Mouse (Mus musculus): ENCODE measurements around the gene Ptprk. TPM values are rescaled to one million over a fixed set of nuclear protein-coding genes. Genes with fewer than 3 reads are reported as not detected.

The Ptprk gene
- polyA plus RNA-seq, 1 experiment from 2014 or later = 8.3 TPM

DNA sequence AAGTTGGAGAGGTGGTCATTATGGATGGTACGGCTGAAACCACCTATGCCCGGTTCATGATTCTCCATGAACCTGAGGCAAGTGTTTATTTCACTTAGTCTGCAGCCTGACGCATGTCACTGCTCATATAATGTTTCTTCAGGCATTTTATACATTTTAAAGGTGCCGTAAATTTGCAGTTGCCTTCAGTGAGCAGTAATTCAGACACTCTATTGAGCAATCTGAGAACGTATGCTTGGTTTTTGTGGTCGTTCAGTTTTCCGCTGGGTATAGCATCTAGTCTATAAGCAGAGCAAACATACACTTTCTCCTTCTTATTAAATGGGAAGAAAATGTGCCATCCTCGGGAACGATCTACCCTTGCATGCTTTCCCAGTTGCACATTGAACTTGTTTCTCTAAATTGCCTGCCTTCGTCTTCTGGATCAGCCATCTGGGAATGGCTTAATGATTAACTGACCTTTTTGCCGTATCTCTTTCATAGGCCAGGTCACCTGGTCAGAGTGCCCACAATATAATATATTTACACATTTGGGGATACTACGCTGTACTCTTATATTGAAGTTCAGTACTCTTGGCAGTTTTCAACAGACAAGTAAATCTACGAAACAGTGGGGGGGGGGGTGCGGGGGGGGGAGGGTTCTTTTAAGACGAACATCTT, 313.1 kb downstream of the Ptprk start:
- Histone ChIP-seq H3K27ac (ENCODE audit: low read length) (peak overlapping the region; percentile 33; the same call in 1 of the 2 replicates), H3K4me3 (ENCODE audit: low read depth, low read length) (peak overlapping the region; percentile 31), H3K4me1 (ENCODE audit: control insufficient read depth, low read depth, low read length) (no peaks in the 10 kb centered on the region), H3K27me3 (ENCODE audit: control insufficient read depth, insufficient read depth, low read depth, low read length) (no peaks in the 10 kb centered on the region), H3K36me3 (ENCODE audit: control insufficient read depth, insufficient read depth) (no peaks in the 10 kb centered on the region), H3K4me2 (ENCODE audit: low read depth, low read length) (peak overlapping the region; percentile 37), H3K9ac (ENCODE audit: low read depth, low read length) (no peak overlapping the region), H3K9me3 (replicated peaks; ENCODE audit: control insufficient read depth, low read length) (no peaks in the 10 kb centered on the region)
- WGBS (ENCODE audit: insufficient replicate concordance) = 64% methylated on average over 15 of the region's 15 CpGs
- ATAC-seq (ENCODE audit: low read depth) = peak; percentile 68

DNA sequence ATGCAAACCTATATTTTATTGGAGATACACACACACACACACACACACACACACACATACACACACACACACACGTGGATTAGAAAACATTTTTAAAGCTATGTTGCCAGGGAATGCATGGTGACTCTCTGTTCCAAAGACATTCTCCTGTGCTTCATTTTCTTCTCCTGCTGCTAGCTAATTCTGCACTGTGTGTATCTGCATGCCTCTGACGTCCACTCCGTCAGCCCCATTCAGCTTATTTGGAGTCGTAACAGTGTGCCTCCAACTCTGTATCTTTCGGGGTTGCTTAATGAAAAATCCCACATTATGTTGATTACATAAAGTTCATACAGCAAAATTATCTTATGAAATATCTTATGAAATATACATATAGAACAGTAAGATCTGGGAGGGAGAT, 316.5 kb downstream of the Ptprk start:
- Histone ChIP-seq H3K27me3 (ENCODE audit: control insufficient read depth, insufficient read depth, low read depth, low read length) (no peaks in the 10 kb centered on the region), H3K4me3 (ENCODE audit: low read depth, low read length) (no peak overlapping the region), H3K9ac (ENCODE audit: low read depth, low read length) (no peak overlapping the region), H3K9me3 (replicated peaks; ENCODE audit: control insufficient read depth, low read length) (no peaks in the 10 kb centered on the region), H3K27ac (ENCODE audit: low read length) (no peak overlapping the region), H3K4me1 (ENCODE audit: control insufficient read depth, low read depth, low read length) (no peaks in the 10 kb centered on the region), H3K36me3 (ENCODE audit: control insufficient read depth, insufficient read depth) (no peaks in the 10 kb centered on the region), H3K4me2 (ENCODE audit: low read depth, low read length) (no peak overlapping the region)
- ATAC-seq (ENCODE audit: low read depth) = no peak
- 71% methylated on average over 5 of the region's 5 CpGs for WGBS (ENCODE audit: insufficient replicate concordance)

DNA sequence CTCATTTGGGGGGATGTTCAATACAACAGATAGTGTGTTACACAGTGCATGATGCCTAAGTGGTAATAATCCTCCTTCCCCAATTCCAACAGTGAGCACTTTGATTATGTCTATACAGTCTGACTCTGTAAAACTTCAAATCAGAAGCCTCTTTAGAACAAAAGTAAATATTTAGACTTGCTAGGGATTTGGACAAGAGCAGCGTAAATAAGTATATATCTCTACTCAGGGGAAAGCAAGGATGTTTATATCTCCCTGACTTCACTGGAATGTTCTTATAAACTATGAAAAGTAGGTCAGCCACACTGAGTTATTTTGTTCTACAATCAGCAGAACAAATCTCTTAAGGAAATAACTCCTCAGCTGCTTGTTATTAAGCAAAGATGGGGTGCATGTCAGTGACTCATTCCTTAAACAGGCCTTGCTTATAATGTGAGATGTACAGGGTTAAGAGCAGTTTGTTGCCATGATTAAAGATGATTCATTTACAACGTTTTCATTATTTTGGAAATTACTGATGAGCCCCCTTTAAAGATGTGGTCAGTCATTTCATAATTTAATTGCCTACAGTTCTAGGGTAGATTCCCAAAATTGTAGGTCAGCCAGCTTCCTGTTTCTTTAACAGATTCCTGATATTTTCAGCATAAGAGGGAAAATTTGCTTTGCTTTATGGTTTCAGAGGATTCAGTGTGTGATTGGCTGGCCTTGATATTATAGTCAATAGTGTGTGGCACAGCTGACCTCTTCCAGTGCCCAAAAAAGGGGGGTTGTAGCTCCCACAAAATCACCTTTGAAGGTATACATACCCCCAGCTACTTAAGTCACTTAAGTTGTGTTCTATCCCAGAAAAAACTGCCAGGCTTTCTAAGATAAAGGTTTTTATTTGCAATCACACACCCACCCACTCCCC, 321.2 kb downstream of the Ptprk start:
- Histone ChIP-seq H3K36me3 (ENCODE audit: control insufficient read depth, insufficient read depth) (no peaks in the 10 kb centered on the region), H3K9ac (ENCODE audit: low read depth, low read length) (no peak overlapping the region), H3K27me3 (ENCODE audit: control insufficient read depth, insufficient read depth, low read depth, low read length) (no peaks in the 10 kb centered on the region), H3K4me3 (ENCODE audit: low read depth, low read length) (no peak overlapping the region), H3K9me3 (replicated peaks; ENCODE audit: control insufficient read depth, low read length) (no peaks in the 10 kb centered on the region), H3K4me1 (ENCODE audit: control insufficient read depth, low read depth, low read length) (no peaks in the 10 kb centered on the region), H3K27ac (ENCODE audit: low read length) (no peak overlapping the region), H3K4me2 (ENCODE audit: low read depth, low read length) (no peak overlapping the region)
- 43% methylated on average over 2 of the region's 2 CpGs for WGBS (ENCODE audit: insufficient replicate concordance)
- no peak for ATAC-seq (ENCODE audit: low read depth)

DNA sequence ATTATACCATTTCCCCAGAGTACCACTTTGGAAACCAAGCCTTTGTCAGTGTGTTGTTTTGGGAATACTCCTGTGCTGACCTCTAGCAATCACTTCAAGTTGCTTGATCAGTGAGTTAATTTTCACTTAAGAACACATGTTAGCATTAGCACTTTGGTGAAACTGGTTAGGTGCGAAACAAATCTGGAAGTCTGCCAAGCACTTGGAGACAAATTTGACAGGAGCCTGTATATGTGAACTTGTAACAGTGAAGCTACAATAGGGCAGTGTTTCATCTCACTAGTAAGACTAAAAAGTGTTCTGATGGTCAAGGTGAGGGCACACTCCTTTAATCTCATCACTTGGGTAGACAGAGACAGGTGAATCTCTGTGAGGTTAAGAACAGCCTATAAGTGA, 321.9 kb downstream of the Ptprk start:
- no peak overlapping the region for H3K9ac ChIP-seq (ENCODE audit: low read depth, low read length)
- no peaks in the 10 kb centered on the region for H3K36me3 ChIP-seq (ENCODE audit: control insufficient read depth, insufficient read depth)
- no peaks in the 10 kb centered on the region for H3K27me3 ChIP-seq (ENCODE audit: control insufficient read depth, insufficient read depth, low read depth, low read length)
- H3K27ac ChIP-seq (ENCODE audit: low read length) = no peak overlapping the region
- 55% methylated on average over 1 of the region's 1 CpGs for WGBS (ENCODE audit: insufficient replicate concordance)
- H3K9me3 ChIP-seq (replicated peaks; ENCODE audit: control insufficient read depth, low read length) = no peaks in the 10 kb centered on the region
- H3K4me2 ChIP-seq (ENCODE audit: low read depth, low read length) = no peak overlapping the region
- no peak for ATAC-seq (ENCODE audit: low read depth)
- H3K4me3 ChIP-seq (ENCODE audit: low read depth, low read length) = no peak overlapping the region
- no peaks in the 10 kb centered on the region for H3K4me1 ChIP-seq (ENCODE audit: control insufficient read depth, low read depth, low read length)

DNA sequence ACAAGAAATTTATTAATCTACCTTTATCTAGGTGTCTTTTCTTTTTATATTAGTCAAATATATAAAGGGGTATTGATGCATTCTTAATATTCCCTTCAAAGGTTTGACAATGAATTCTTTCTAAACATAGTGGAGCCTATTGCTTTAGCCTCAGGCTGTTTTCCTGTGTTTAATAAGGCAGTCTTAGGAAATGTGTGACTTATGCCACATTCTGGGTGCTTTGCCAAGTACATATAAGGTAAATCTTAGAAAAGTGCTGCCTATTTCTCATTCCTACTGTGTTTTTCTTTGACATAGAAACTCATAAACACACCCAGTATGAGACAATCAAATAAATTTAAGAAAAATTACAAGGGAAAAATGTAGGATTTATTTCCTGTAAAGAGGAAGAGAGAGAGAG, 327.2 kb downstream of the Ptprk start:
- ATAC-seq (ENCODE audit: low read depth) = no peak

DNA sequence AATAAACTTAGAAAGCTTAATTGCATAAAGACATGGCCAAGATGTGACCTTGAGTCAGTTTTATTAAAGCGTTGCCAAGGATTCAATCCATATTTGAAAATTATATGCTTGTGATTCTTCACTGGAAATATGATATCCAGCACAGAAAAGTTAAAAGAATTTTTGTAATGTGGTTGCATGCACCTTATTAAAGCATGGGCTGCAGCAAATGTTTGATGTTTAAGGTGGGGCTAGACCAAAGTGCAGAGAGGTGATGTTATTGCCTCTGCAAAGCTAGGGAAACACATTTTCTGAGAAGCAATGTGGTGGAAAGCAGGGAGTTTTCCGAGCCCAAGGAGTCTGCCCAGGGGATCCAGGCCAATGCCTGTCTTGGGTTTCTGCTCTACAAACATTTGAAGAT, 334.4 kb downstream of the Ptprk start:
- no peak overlapping the region for H3K4me3 ChIP-seq (ENCODE audit: low read depth, low read length)
- H3K4me2 ChIP-seq (ENCODE audit: low read depth, low read length) = no peak overlapping the region
- H3K9ac ChIP-seq (ENCODE audit: low read depth, low read length) = no peak overlapping the region
- no peaks in the 10 kb centered on the region for H3K27me3 ChIP-seq (ENCODE audit: control insufficient read depth, insufficient read depth, low read depth, low read length)
- no peak for ATAC-seq (ENCODE audit: low read depth)
- no peaks in the 10 kb centered on the region for H3K4me1 ChIP-seq (ENCODE audit: control insufficient read depth, low read depth, low read length)
- H3K9me3 ChIP-seq (replicated peaks; ENCODE audit: control insufficient read depth, low read length) = no peaks in the 10 kb centered on the region
- WGBS (ENCODE audit: insufficient replicate concordance) = 49% methylated on average over 2 of the region's 2 CpGs
- H3K36me3 ChIP-seq (ENCODE audit: control insufficient read depth, insufficient read depth) = no peaks in the 10 kb centered on the region
- H3K27ac ChIP-seq (ENCODE audit: low read length) = no peak overlapping the region

More for the DNA sequence above, 327.2 kb downstream of the Ptprk start:
- no peak overlapping the region for H3K4me3 ChIP-seq (ENCODE audit: low read depth, low read length)
- no peak overlapping the region for H3K4me2 ChIP-seq (ENCODE audit: low read depth, low read length)
- H3K4me1 ChIP-seq (ENCODE audit: control insufficient read depth, low read depth, low read length) = no peaks in the 10 kb centered on the region
- no peaks in the 10 kb centered on the region for H3K9me3 ChIP-seq (replicated peaks; ENCODE audit: control insufficient read depth, low read length)
- no peaks in the 10 kb centered on the region for H3K36me3 ChIP-seq (ENCODE audit: control insufficient read depth, insufficient read depth)
- no peak overlapping the region for H3K27ac ChIP-seq (ENCODE audit: low read length)
- H3K9ac ChIP-seq (ENCODE audit: low read depth, low read length) = no peak overlapping the region
- no peaks in the 10 kb centered on the region for H3K27me3 ChIP-seq (ENCODE audit: control insufficient read depth, insufficient read depth, low read depth, low read length)

DNA sequence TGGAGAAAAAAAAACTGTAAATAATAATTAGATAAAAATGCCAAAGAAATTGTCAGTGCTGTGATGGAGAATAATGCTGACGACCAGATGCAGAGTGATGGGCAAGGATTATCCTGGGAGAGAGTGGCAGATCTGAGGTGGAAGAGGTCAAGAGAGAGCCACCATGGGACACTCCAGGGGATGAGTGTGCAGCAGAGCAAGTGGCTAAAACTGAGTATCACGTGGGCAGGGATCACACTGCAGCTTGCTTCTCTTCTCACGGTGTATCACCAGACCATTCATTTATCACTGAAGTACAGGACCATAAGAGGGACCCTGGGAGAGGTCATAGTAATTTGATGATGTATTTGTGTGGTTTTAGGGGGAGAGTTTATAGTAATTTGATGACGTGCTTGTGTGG, 340.2 kb downstream of the Ptprk start:
- Histone ChIP-seq H3K9me3 (replicated peaks; ENCODE audit: control insufficient read depth, low read length) (no peaks in the 10 kb centered on the region), H3K27me3 (ENCODE audit: control insufficient read depth, insufficient read depth, low read depth, low read length) (no peaks in the 10 kb centered on the region), H3K4me3 (ENCODE audit: low read depth, low read length) (no peak overlapping the region), H3K36me3 (ENCODE audit: control insufficient read depth, insufficient read depth) (no peaks in the 10 kb centered on the region), H3K27ac (ENCODE audit: low read length) (no peak overlapping the region), H3K4me2 (ENCODE audit: low read depth, low read length) (no peak overlapping the region), H3K9ac (ENCODE audit: low read depth, low read length) (no peak overlapping the region), H3K4me1 (ENCODE audit: control insufficient read depth, low read depth, low read length) (no peaks in the 10 kb centered on the region)
- ATAC-seq (ENCODE audit: low read depth) = no peak
- 51% methylated on average over 4 of the region's 4 CpGs for WGBS (ENCODE audit: insufficient replicate concordance)

DNA sequence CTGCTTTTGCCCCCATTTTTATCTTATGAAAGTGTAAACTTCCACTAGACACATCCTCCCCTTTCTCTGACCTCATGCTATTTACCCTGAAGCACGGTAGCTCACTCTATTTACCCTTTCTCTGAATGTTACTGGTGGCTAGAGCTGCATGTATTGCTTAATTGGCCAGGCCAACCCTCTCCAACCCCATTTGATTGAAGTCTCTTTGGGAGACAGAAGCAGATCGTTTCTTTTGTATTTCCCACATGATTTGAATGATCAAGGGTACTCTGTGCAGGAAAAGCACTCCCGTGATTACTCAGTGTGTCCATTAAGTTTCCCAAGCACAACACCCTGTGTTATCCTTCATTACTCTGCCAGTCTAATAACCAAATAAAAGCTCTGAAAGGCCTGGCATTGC, 348.0 kb downstream of the Ptprk start:
- H3K9me3 ChIP-seq (replicated peaks; ENCODE audit: control insufficient read depth, low read length) = no peaks in the 10 kb centered on the region
- no peak overlapping the region for H3K4me2 ChIP-seq (ENCODE audit: low read depth, low read length)
- no peaks in the 10 kb centered on the region for H3K4me1 ChIP-seq (ENCODE audit: control insufficient read depth, low read depth, low read length)
- no peaks in the 10 kb centered on the region for H3K36me3 ChIP-seq (ENCODE audit: control insufficient read depth, insufficient read depth)
- H3K9ac ChIP-seq (ENCODE audit: low read depth, low read length) = no peak overlapping the region
- H3K4me3 ChIP-seq (ENCODE audit: low read depth, low read length) = no peak overlapping the region
- no peaks in the 10 kb centered on the region for H3K27me3 ChIP-seq (ENCODE audit: control insufficient read depth, insufficient read depth, low read depth, low read length)
- ATAC-seq (ENCODE audit: low read depth) = peak; percentile 87
- H3K27ac ChIP-seq (ENCODE audit: low read length) = peak overlapping the region; percentile 50; the same call in 1 of the 2 replicates
- 45% methylated on average over 3 of the region's 3 CpGs for WGBS (ENCODE audit: insufficient replicate concordance)

DNA sequence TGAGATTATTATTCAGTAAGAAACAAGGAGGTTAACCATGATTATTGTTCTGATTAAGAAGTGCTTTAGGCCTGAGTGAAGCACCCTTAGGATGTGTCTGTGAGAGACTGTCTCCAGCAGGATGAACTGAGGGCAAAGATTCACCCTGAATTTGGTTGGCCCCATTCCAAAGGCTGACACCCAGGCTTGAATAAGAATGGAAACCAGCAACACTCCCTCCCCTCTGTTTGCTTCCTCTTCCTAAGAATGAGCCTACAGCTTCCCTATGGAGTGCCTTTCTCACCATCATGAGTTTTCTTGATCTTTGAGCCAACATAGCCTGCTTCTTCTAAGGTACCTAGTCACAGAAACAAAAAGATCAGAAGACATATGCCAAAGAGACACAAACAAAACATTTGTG, 350.8 kb downstream of the Ptprk start:
- H3K4me1 ChIP-seq (ENCODE audit: control insufficient read depth, low read depth, low read length) = no peaks in the 10 kb centered on the region
- no peaks in the 10 kb centered on the region for H3K27me3 ChIP-seq (ENCODE audit: control insufficient read depth, insufficient read depth, low read depth, low read length)
- no peak overlapping the region for H3K9ac ChIP-seq (ENCODE audit: low read depth, low read length)
- H3K4me2 ChIP-seq (ENCODE audit: low read depth, low read length) = no peak overlapping the region
- no peaks in the 10 kb centered on the region for H3K9me3 ChIP-seq (replicated peaks; ENCODE audit: control insufficient read depth, low read length)
- H3K36me3 ChIP-seq (ENCODE audit: control insufficient read depth, insufficient read depth) = no peaks in the 10 kb centered on the region
- ATAC-seq (ENCODE audit: low read depth) = no peak
- no peak overlapping the region for H3K27ac ChIP-seq (ENCODE audit: low read length)
- H3K4me3 ChIP-seq (ENCODE audit: low read depth, low read length) = no peak overlapping the region

Data from liver, embryonic 16.5 days (tissue).